Mouse (Mus musculus) spleen, postnatal 14 days (tissue): ENCODE data around the gene Ubtd2.

Experiments used
- DNase-seq, 2 experiments: peaks; one replicate each; pipeline ENCODE4 v3.0.0; 2021 to 2022; ENCODE audit warnings: low spot score in 2 of 2

The Ubtd2 gene

DNA sequence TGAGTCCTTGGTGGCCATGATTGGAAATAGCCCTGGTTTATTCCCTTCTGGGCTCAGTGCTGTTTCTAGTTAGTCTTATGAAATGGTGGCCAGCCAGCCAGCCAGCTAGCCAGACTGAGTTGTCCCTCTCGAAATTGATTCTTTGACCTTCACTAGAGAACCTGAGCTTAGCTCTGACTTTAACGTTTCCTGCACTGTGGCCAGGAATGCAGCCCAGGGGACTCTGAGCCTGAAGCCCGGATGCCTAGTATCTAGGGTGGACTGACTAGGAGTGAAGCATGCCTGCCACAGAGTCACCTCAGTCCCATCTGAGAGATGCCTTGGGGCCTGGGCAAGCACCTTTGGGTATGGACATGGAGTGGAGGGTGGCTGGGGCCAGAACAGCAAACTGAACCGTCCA is 109.5 kb downstream of the Ubtd2 start:
- no peak for DNase-seq

DNA sequence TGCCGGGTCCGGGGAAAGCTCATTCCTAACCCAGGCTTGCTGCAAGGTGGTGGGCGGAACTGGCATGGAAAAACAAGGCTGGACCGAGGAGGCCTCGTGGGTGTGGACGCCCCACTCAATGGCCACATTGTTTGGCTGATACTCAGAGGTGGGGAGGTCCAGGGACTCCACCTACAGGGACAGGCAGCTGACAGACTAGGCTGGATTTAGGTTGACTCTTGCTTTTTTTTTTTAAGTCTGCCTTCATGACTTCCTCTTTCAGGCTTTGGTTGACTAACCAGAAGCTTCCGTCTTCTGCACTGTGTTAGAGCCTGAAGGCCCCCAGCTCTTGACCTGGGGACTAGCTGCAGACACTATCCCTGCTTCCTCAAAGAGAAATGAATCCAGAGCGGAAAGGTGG is 109.9 kb downstream of the Ubtd2 start:
- DNase-seq, result no peak

DNA sequence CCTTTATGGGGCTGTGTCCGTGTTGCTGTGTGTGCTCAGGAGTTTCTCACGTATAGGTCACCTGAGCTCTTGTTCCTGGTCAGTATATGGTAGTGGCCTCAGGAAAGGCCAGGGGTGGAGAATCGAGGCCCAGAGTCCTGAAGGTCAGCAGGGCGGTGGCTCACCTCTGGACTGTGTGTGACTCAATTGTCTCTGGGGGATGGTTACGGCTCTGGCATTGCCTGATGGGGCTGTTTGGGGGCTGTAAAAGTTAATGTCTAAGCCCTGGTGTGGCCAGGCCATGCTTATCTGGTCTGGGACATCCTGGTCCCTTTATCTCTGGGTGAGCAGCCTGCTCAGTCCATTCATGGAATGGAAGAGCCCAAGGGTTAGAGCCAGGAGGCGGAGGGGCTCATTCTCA is 111.0 kb downstream of the Ubtd2 start:
- DNase-seq, result no peak
